Mouse (Mus musculus): ENCODE data around the gene Ly86. TPM values are rescaled to one million over a fixed set of nuclear protein-coding genes. Genes with fewer than 3 reads are reported as not detected.
A peak's percentile ranks its signal among the peaks of the same experiment; 100 is the strongest.

Gene Ly86
- polyA plus RNA-seq, 1 experiment from 2014 or later: 6.7 TPM

DNA sequence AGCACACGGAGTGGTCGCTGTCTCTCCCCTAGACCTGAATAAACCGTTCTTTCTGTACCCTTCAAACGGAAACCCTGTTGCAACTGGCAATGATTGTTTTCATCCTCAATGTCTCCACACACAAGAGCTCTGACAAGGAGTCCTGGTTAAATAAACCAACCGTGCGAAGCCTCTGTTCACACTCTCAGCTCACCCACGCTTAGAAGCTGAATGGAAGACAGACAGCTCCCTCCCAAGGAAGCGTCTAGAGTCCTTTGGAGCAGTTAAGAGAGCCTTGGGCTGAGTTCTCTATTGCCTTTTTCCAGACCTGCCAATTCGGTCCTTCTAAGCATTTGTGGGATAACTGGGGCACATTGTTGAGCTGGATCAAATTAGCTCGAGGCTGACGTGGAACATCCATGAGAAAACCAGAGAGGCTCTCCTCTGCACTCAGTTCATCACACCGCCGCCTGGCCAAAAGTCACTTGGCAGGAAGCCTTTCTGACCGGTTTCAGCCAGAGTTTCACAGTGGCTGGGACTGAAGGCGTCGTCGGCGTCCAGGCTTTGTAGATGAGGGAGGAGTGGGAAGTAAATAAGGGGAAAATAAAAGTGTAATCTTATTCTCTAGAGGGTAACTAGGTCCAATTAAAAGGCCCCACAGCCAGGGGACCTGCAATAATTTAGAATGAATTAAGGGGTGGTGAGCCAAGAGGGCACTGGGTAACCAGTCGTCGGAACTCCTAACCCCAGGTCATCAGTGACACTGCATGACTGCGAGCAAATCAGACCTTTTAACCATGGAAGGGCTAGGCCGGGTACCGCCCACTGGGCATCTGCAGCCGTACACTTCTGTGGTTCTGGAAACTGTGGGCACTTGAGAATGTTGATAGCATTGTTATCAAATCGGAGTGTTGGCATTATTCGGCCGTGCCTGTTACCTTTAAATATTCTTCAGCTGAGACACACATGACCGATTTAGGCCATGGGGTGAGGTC lies 115.2 kb downstream of the Ly86 start:
- H3K4me1 ChIP-seq (replicated peaks; ENCODE audit: control insufficient read depth, insufficient read depth, low read length): peaks cover 10% of the 10 kb centered on the region; the same call in 1 of the 2 replicates
- TF ChIP-seq CTCF (IDR thresholded peaks at IDR 0.05; ENCODE audit: low read depth): no peak
- no peaks in the 10 kb centered on the region for H3K27me3 ChIP-seq (replicated peaks; ENCODE audit: control insufficient read depth, insufficient read depth, low read length)
- no peak overlapping the region for H3K4me3 ChIP-seq (ENCODE audit: low read depth, low read length)
- peak overlapping the region; percentile 24; the same call in 1 of the 2 replicates for H3K4me2 ChIP-seq (replicated peaks; ENCODE audit: low read depth)
- H3K9me3 ChIP-seq (ENCODE audit: control insufficient read depth): no peaks in the 10 kb centered on the region
- H3K36me3 ChIP-seq (ENCODE audit: control insufficient read depth, insufficient read depth): no peaks in the 10 kb centered on the region
- WGBS: 42% methylated on average over 28 of the region's 28 CpGs
- H3K9ac ChIP-seq (ENCODE audit: low read depth, low read length): no peak overlapping the region
- ATAC-seq: peak; percentile 88
- H3K27ac ChIP-seq (ENCODE audit: low read depth, low read length): peak overlapping the region; percentile 21

DNA sequence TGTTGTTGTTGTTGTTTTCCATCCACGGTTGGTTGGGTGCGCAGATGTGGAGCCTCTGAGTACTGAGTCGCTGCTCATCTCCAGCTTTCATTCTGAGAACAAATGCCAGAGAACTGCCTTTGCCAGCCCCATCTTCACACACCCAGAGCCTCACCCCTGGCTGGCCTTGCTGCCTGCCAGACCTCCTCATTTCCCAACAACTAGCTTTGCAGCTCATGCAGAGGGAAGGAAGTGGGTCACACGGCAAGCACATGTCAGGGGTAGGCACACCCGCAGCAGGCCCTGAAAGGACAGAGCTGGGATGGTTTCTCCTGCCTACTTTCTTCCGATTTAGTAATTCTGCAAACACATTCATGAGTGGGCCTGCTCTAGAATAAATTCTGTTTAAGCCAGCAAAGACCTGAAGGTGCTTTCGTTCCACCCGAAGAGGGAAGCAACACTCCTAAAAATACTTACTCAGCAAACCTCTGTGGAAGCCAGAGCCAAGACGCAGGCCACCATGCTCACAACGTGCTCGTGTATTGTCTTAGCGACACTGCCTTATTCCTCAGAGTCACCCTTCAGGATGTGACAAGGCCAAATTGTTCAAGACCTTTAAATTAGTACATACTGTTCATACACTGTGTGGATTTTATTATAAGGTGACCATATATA lies 117.2 kb downstream of the Ly86 start:
- Histone ChIP-seq H3K4me3 (ENCODE audit: low read depth, low read length) (no peak overlapping the region), H3K4me2 (replicated peaks; ENCODE audit: low read depth) (no peak overlapping the region), H3K27ac (ENCODE audit: low read depth, low read length) (no peak overlapping the region), H3K36me3 (ENCODE audit: control insufficient read depth, insufficient read depth) (no peaks in the 10 kb centered on the region), H3K4me1 (replicated peaks; ENCODE audit: control insufficient read depth, insufficient read depth, low read length) (peaks cover 10% of the 10 kb centered on the region; the same call in 1 of the 2 replicates), H3K9ac (ENCODE audit: low read depth, low read length) (no peak overlapping the region), H3K9me3 (ENCODE audit: control insufficient read depth) (no peaks in the 10 kb centered on the region), H3K27me3 (replicated peaks; ENCODE audit: control insufficient read depth, insufficient read depth, low read length) (no peaks in the 10 kb centered on the region)
- 78% methylated on average over 12 of the region's 12 CpGs for WGBS
- TF ChIP-seq CTCF (IDR thresholded peaks at IDR 0.05; ENCODE audit: low read depth): no peak
- ATAC-seq: no peak

- no peak for TF ChIP-seq CTCF (IDR thresholded peaks at IDR 0.05; ENCODE audit: low read depth)
- WGBS: 61% methylated on average over 6 of the region's 6 CpGs
- no peaks in the 10 kb centered on the region for H3K36me3 ChIP-seq (ENCODE audit: control insufficient read depth, insufficient read depth)
Observed at GRCm38 (mm10) chr13:37465710-37466109, 120.7 kb downstream of the Ly86 start.

DNA sequence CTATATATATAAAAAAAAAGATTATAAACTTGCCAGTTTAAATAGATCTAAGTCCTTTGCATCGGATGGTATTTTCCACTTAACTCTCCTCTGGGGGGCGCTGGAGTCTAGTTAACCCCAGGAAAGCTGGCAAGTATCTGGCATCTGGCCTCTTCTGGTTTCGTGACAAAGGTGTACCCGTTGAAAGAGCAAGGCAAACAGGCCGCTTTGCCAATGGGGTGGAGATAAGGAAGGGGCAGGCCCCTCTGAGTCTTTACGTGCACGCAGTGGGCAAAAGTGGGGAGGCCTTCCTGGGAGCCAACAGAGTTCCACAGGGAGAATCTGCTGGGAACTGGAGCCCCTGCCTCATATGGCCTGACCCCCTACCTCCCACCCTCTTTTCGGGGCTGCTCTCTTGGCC lies 122.8 kb downstream of the Ly86 start:
- H3K27me3 ChIP-seq (replicated peaks; ENCODE audit: control insufficient read depth, insufficient read depth, low read length): no peaks in the 10 kb centered on the region
- no peak overlapping the region for H3K9ac ChIP-seq (ENCODE audit: low read depth, low read length)

More at GRCm38 (mm10) chr13:37465710-37466109, 120.7 kb downstream of the Ly86 start:
- H3K4me1 ChIP-seq (replicated peaks; ENCODE audit: control insufficient read depth, insufficient read depth, low read length): peaks cover 26% of the 10 kb centered on the region; the same call in 1 of the 2 replicates
- no peak overlapping the region for H3K27ac ChIP-seq (ENCODE audit: low read depth, low read length)
- ATAC-seq: no peak
- no peak overlapping the region for H3K4me2 ChIP-seq (replicated peaks; ENCODE audit: low read depth)
- no peaks in the 10 kb centered on the region for H3K9me3 ChIP-seq (ENCODE audit: control insufficient read depth)
- H3K9ac ChIP-seq (ENCODE audit: low read depth, low read length): no peak overlapping the region
- no peak overlapping the region for H3K4me3 ChIP-seq (ENCODE audit: low read depth, low read length)
- no peaks in the 10 kb centered on the region for H3K27me3 ChIP-seq (replicated peaks; ENCODE audit: control insufficient read depth, insufficient read depth, low read length)

More for the DNA sequence above, 122.8 kb downstream of the Ly86 start:
- 9% methylated on average over 8 of the region's 8 CpGs for WGBS
- H3K4me3 ChIP-seq (ENCODE audit: low read depth, low read length): no peak overlapping the region
- no peaks in the 10 kb centered on the region for H3K9me3 ChIP-seq (ENCODE audit: control insufficient read depth)
- peak; percentile 55 for ATAC-seq
- peaks cover 19% of the 10 kb centered on the region; the same call in 1 of the 2 replicates for H3K4me1 ChIP-seq (replicated peaks; ENCODE audit: control insufficient read depth, insufficient read depth, low read length)
- peak overlapping the region; percentile 22 for H3K4me2 ChIP-seq (replicated peaks; ENCODE audit: low read depth)
- H3K36me3 ChIP-seq (ENCODE audit: control insufficient read depth, insufficient read depth): no peaks in the 10 kb centered on the region
- peak overlapping the region; percentile 51 for H3K27ac ChIP-seq (ENCODE audit: low read depth, low read length)
- peak; percentile 78 for TF ChIP-seq CTCF (IDR thresholded peaks at IDR 0.05; ENCODE audit: low read depth)
